Mouse (Mus musculus): ENCODE data around the gene Atg5. TPM values are rescaled to one million over a fixed set of nuclear protein-coding genes. Genes with fewer than 3 reads are reported as not detected.

Gene Atg5
- polyA plus RNA-seq, 1 experiment, result 2.0 TPM

DNA sequence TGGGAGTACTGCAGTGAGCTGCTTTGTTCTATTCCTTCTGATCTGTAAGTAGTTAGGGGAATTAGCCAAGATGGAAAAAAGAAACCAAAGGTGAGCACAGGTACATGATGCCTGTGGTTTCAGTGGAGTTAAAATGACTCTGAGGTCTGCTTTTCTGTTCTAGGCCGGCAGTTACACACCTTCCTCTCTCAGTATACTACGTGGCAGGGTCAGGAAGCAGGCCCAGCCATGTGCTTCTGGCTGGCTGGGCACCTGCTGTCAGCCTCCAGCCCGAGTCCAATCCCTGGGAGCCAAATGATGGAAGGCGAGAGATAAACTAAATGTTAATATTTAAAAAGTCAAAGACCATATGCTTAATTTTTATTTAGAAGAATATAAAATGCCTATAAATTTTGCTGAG lies 85.3 kb downstream of the Atg5 start:
- H3K27me3 ChIP-seq (ENCODE audit: control insufficient read depth, insufficient read depth, low read length), result no peaks in the 10 kb centered on the region
- no peak overlapping the region for H3K27ac ChIP-seq (ENCODE audit: control insufficient read depth, insufficient read depth, low read depth, low read length)
- H3K36me3 ChIP-seq (ENCODE audit: control insufficient read depth, insufficient read depth, low read length), result no peaks in the 10 kb centered on the region
- no peaks in the 10 kb centered on the region for H3K4me1 ChIP-seq (ENCODE audit: control insufficient read depth, insufficient read depth, low read length)
- TF ChIP-seq CTCF (IDR thresholded peaks at IDR 0.05; ENCODE audit: control insufficient read depth, insufficient read depth, insufficient replicate concordance, low read depth, low read length) (no peak), POLR2A (IDR thresholded peaks at IDR 0.05; ENCODE audit: control insufficient read depth, low read depth, low read length) (no peak)
- H3K4me3 ChIP-seq (ENCODE audit: control insufficient read depth, low read depth, low read length), result no peak overlapping the region

DNA sequence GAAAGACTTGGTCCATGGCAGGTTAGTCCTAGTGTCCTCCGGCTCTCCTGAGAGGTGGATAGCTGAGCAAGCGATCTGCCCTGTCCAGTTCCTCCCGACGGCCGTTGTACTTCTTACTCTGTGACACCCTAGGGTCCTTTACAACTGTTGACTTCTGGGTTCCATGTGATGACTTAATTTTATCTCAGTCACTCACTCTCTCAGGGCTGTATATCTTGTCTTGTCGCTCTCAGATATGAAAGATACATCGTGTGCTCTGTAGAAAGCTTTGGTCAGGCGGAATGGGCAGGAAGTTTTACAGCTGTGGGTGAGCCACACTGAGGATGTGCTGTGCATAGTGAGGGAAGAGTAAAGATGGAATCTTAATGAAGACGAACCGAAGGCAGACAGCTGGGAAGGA lies 86.2 kb downstream of the Atg5 start:
- H3K4me1 ChIP-seq (ENCODE audit: control insufficient read depth, insufficient read depth, low read length), result no peaks in the 10 kb centered on the region
- H3K27me3 ChIP-seq (ENCODE audit: control insufficient read depth, insufficient read depth, low read length), result no peaks in the 10 kb centered on the region
- no peak overlapping the region for H3K4me3 ChIP-seq (ENCODE audit: control insufficient read depth, low read depth, low read length)
- no peaks in the 10 kb centered on the region for H3K36me3 ChIP-seq (ENCODE audit: control insufficient read depth, insufficient read depth, low read length)
- H3K27ac ChIP-seq (ENCODE audit: control insufficient read depth, insufficient read depth, low read depth, low read length), result no peak overlapping the region
- TF ChIP-seq CTCF (IDR thresholded peaks at IDR 0.05; ENCODE audit: control insufficient read depth, insufficient read depth, insufficient replicate concordance, low read depth, low read length) (no peak), POLR2A (IDR thresholded peaks at IDR 0.05; ENCODE audit: control insufficient read depth, low read depth, low read length) (no peak)

GRCm38 (mm10) chr10:44355216-44355615 lies 87.1 kb downstream of the Atg5 start:
- Histone ChIP-seq H3K4me1 (ENCODE audit: control insufficient read depth, insufficient read depth, low read length) (no peaks in the 10 kb centered on the region), H3K27me3 (ENCODE audit: control insufficient read depth, insufficient read depth, low read length) (no peaks in the 10 kb centered on the region), H3K36me3 (ENCODE audit: control insufficient read depth, insufficient read depth, low read length) (no peaks in the 10 kb centered on the region), H3K27ac (ENCODE audit: control insufficient read depth, insufficient read depth, low read depth, low read length) (no peak overlapping the region), H3K4me3 (ENCODE audit: control insufficient read depth, low read depth, low read length) (no peak overlapping the region)
- no peak for TF ChIP-seq POLR2A (IDR thresholded peaks at IDR 0.05; ENCODE audit: control insufficient read depth, low read depth, low read length)
- no peak for TF ChIP-seq CTCF (IDR thresholded peaks at IDR 0.05; ENCODE audit: control insufficient read depth, insufficient read depth, insufficient replicate concordance, low read depth, low read length)

DNA sequence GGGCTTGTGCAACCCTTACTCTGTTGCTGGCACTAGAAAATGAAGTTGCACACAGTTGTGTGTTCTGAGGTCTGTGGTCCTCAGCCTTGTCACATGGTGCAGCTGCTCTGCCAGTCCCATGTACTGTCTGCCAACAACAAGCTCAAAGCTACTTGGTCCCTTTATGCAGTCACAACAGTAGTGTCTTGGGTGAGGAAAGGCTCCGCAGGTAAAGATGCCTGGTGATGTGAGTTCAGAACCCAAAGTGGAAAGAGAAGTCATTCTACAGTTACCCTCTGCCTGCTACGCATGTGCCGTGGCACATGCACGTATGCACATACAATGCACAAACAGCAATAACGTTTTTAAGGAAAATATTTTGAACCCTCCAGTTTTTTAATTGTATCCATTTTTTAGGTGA lies 88.5 kb downstream of the Atg5 start:
- H3K27ac ChIP-seq (ENCODE audit: control insufficient read depth, insufficient read depth, low read depth, low read length), result no peak overlapping the region
- H3K36me3 ChIP-seq (ENCODE audit: control insufficient read depth, insufficient read depth, low read length), result no peaks in the 10 kb centered on the region
- H3K4me1 ChIP-seq (ENCODE audit: control insufficient read depth, insufficient read depth, low read length), result no peaks in the 10 kb centered on the region
- no peaks in the 10 kb centered on the region for H3K27me3 ChIP-seq (ENCODE audit: control insufficient read depth, insufficient read depth, low read length)
- TF ChIP-seq CTCF (IDR thresholded peaks at IDR 0.05; ENCODE audit: control insufficient read depth, insufficient read depth, insufficient replicate concordance, low read depth, low read length), result no peak
- TF ChIP-seq POLR2A (IDR thresholded peaks at IDR 0.05; ENCODE audit: control insufficient read depth, low read depth, low read length), result no peak
- no peak overlapping the region for H3K4me3 ChIP-seq (ENCODE audit: control insufficient read depth, low read depth, low read length)

- Histone ChIP-seq H3K27me3 (ENCODE audit: control insufficient read depth, insufficient read depth, low read length) (no peaks in the 10 kb centered on the region), H3K27ac (ENCODE audit: control insufficient read depth, insufficient read depth, low read depth, low read length) (no peak overlapping the region), H3K36me3 (ENCODE audit: control insufficient read depth, insufficient read depth, low read length) (no peaks in the 10 kb centered on the region), H3K4me1 (ENCODE audit: control insufficient read depth, insufficient read depth, low read length) (no peaks in the 10 kb centered on the region), H3K4me3 (ENCODE audit: control insufficient read depth, low read depth, low read length) (no peak overlapping the region)
- no peak for TF ChIP-seq POLR2A (IDR thresholded peaks at IDR 0.05; ENCODE audit: control insufficient read depth, low read depth, low read length)
- TF ChIP-seq CTCF (IDR thresholded peaks at IDR 0.05; ENCODE audit: control insufficient read depth, insufficient read depth, insufficient replicate concordance, low read depth, low read length), result no peak
Measured at GRCm38 (mm10) chr10:44357316-44357715, 89.2 kb downstream of the Atg5 start.

DNA sequence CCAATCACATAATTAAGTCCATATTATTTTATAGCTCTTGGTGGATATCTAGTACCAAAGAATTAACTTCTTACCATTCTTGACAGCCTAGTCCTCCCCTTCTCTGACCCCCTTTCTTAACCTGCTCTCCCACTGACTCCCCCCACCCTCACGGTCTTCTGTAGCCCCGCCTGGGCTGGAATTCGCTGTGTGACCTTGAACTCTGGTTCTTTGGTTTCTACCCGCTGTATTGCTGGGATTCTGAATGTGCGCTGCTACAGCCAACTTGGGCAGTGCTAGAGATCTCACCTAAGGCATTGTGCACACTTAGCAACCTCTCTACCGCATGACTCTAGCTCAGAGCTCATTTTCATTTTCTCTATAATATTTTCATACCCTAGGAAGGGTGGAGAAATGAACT lies 90.7 kb downstream of the Atg5 start:
- H3K36me3 ChIP-seq (ENCODE audit: control insufficient read depth, insufficient read depth, low read length), result no peaks in the 10 kb centered on the region
- no peaks in the 10 kb centered on the region for H3K27me3 ChIP-seq (ENCODE audit: control insufficient read depth, insufficient read depth, low read length)
- H3K4me3 ChIP-seq (ENCODE audit: control insufficient read depth, low read depth, low read length), result no peak overlapping the region
- TF ChIP-seq POLR2A (IDR thresholded peaks at IDR 0.05; ENCODE audit: control insufficient read depth, low read depth, low read length) (no peak), CTCF (IDR thresholded peaks at IDR 0.05; ENCODE audit: control insufficient read depth, insufficient read depth, insufficient replicate concordance, low read depth, low read length) (no peak)
- H3K27ac ChIP-seq (ENCODE audit: control insufficient read depth, insufficient read depth, low read depth, low read length), result no peak overlapping the region
- no peaks in the 10 kb centered on the region for H3K4me1 ChIP-seq (ENCODE audit: control insufficient read depth, insufficient read depth, low read length)

- Histone ChIP-seq H3K4me3 (ENCODE audit: control insufficient read depth, low read depth, low read length) (no peak overlapping the region), H3K27ac (ENCODE audit: control insufficient read depth, insufficient read depth, low read depth, low read length) (no peak overlapping the region), H3K27me3 (ENCODE audit: control insufficient read depth, insufficient read depth, low read length) (no peaks in the 10 kb centered on the region), H3K4me1 (ENCODE audit: control insufficient read depth, insufficient read depth, low read length) (no peaks in the 10 kb centered on the region), H3K36me3 (ENCODE audit: control insufficient read depth, insufficient read depth, low read length) (no peaks in the 10 kb centered on the region)
- TF ChIP-seq POLR2A (IDR thresholded peaks at IDR 0.05; ENCODE audit: control insufficient read depth, low read depth, low read length) (no peak), CTCF (IDR thresholded peaks at IDR 0.05; ENCODE audit: control insufficient read depth, insufficient read depth, insufficient replicate concordance, low read depth, low read length) (no peak)
Measured at GRCm38 (mm10) chr10:44360632-44361031, 92.5 kb downstream of the Atg5 start.

- Histone ChIP-seq H3K36me3 (ENCODE audit: control insufficient read depth, insufficient read depth, low read length) (no peaks in the 10 kb centered on the region), H3K4me3 (ENCODE audit: control insufficient read depth, low read depth, low read length) (no peak overlapping the region), H3K27ac (ENCODE audit: control insufficient read depth, insufficient read depth, low read depth, low read length) (no peak overlapping the region), H3K27me3 (ENCODE audit: control insufficient read depth, insufficient read depth, low read length) (no peaks in the 10 kb centered on the region), H3K4me1 (ENCODE audit: control insufficient read depth, insufficient read depth, low read length) (no peaks in the 10 kb centered on the region)
- no peak for TF ChIP-seq CTCF (IDR thresholded peaks at IDR 0.05; ENCODE audit: control insufficient read depth, insufficient read depth, insufficient replicate concordance, low read depth, low read length)
- no peak for TF ChIP-seq POLR2A (IDR thresholded peaks at IDR 0.05; ENCODE audit: control insufficient read depth, low read depth, low read length)
Measured at GRCm38 (mm10) chr10:44362435-44362834, 94.3 kb downstream of the Atg5 start.

All from testis, adult 2 months (tissue).